Mouse (Mus musculus): Measurements from ENCODE around the gene C1qtnf12. TPM values are rescaled to one million over a fixed set of nuclear protein-coding genes. Genes with fewer than 3 reads are reported as not detected.
A peak's percentile ranks its signal among the peaks of the same experiment; 100 is the strongest.

C1qtnf12 gene
- total RNA-seq, 2 experiments from 2014 or later: 357 to 923 TPM

DNA sequence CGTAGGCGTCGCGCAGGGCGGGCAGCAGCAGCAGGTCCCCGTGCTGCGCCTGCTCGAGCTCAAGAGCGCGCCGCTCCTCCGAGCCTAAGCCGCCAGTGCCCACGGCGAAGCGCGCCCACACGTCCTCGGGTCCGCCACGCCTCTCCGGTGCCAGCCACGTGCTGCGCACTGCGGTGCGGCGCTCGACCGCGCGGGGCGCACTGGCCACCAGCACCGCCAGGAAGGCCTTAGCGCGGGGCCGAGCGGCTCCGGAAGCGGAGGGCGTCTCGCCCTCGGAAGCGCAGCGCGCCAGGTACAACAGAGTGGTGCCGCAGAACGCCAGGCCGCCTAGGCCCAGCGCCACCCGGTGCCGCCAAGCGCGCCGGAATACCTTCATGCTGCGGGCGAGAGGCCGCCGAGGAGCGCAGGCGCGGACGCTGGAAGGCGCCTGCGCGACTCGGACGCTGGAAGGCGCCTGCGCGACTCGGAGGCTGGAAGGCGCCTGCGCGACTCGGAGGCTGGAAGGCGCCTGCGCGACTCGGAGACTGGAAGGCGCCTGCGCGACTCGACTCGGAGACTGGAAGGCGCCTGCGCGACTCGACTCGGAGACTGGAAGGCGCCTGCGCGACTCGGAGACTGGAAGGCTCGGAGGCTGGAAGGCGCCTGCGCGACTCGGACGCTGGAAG is 30.3 kb downstream of the C1qtnf12 start, which contains the start of the genes B3galt6 and Sdf4:
TSS of gene B3galt6 (minus strand) at position 409 of the 665 bp plus-strand sequence.
TSS of gene Sdf4 (plus strand) at position 632 of the 665 bp plus-strand sequence.
- peak; percentile 56 for ATAC-seq (replicated peaks; ENCODE audit: low FRiP score, low TSS enrichment, poor library complexity, severe bottlenecking)

DNA sequence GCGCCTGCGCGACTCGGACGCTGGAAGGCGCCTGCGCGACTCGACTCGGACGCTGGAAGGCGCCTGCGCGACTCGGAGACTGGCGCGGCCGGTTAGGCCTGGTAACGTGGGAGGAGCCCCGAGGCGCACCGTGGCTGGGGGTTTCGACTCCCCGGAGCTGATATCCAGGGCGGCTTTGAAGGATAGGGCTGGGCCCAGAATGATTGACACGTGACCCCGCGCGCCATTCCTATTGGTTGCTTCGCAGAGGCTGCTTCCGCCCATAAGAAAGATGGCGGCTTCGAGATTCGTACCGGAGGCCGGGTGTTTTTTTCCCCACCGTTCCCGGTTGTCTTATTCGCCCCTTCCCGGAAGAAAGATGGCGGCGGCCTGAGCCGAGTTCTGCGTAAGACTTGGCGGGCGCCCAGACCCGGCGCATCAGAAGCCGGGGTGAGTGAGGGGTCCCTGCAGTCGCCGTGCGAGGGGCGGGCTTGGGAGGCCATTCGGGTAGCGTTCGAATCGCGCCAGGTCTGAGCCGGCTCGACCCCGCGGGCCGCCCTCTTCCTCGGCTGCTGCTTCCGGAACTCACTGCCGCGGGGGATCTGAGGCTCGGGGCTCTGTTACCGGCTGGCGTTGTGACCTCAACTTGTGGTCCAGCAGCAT is 30.9 kb downstream of the C1qtnf12 start:
- ATAC-seq (replicated peaks; ENCODE audit: low FRiP score, low TSS enrichment, poor library complexity, severe bottlenecking): peak; percentile 62

DNA sequence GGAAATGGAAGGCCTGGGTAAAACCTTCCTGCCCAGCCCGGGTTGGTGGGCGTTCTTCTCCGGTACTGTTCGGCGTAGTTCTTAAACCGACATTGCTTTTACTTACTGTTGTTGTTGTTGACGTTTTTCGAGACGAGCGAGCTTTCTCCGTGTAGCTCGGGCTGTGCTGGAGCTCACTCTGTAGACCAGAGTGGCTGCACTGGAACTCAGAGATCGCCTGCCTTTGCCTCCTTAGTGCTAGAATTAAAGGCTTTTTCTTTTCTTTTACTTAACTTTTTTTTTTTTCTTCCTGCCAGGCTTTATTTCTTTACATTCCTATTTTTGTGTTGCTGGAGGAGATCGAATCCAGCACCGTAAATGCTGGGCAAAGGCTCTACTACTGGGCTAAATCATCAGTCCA is 31.5 kb downstream of the C1qtnf12 start:
- no peak for ATAC-seq (replicated peaks; ENCODE audit: low FRiP score, low TSS enrichment, poor library complexity, severe bottlenecking)

DNA sequence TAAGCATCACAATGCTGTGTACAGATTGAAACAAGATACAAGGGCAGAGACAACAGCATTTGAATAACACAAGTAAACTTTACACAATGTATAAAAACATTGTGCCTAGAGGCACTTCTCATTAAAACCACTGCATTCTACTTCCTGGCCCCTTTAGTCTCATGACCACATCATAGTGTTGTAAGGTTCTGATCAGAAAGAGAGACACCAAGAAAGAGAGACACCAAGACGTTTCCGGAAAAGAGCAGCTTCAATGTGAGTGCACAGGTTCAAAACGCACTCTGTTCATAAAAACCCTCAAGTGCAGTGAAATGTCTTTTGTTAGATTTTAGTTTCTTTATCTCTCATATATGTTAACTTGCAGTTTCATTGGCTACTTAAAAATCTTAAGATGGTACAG is 42.0 kb downstream of the C1qtnf12 start:
- no peak for ATAC-seq (replicated peaks; ENCODE audit: low FRiP score, low TSS enrichment, poor library complexity, severe bottlenecking)

DNA sequence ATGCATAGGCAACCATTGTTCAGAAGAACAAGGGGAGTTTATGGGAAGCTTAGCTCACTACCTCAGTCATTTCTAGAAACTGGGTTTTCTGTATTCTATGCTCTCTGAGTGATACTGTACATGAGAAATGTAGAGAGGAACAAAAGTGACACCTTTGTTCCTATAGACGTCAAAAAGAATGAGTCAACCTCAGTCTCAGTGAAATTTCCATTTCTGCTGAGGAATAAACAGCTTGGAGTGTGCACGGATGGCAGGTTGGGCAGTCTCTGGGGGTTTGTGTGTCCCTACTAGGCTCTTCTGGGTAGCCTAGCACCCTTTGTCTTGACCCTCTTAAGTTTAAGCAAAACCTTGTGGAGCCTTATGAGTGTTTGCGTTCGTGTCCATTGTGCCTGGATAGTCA is 46.3 kb downstream of the C1qtnf12 start:
- ATAC-seq (replicated peaks; ENCODE audit: low FRiP score, low TSS enrichment, poor library complexity, severe bottlenecking): no peak

DNA sequence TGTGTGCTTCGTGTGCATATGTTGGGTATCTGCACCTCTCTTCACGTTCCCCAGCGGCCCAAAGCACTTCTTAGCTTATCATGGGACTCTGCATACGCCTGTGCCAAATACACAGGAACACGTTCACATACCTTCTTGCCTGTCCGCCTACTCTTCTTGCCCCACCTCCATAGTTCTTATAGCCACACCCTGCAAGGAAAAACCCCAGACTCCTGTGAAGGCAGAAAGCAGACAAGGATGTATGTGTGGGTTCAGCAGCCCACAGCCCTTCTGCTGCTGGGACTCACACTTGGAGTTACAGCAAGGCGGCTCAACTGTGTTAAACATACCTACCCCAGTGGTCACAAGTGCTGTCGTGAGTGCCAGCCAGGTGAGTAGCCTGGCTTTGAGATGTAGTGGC is 51.5 kb downstream of the C1qtnf12 start, which contains the start of gene Tnfrsf4:
TSS of gene Tnfrsf4 (plus strand) at position 207 of the 400 bp plus-strand sequence.
- ATAC-seq (replicated peaks; ENCODE audit: low FRiP score, low TSS enrichment, poor library complexity, severe bottlenecking): no peak

DNA sequence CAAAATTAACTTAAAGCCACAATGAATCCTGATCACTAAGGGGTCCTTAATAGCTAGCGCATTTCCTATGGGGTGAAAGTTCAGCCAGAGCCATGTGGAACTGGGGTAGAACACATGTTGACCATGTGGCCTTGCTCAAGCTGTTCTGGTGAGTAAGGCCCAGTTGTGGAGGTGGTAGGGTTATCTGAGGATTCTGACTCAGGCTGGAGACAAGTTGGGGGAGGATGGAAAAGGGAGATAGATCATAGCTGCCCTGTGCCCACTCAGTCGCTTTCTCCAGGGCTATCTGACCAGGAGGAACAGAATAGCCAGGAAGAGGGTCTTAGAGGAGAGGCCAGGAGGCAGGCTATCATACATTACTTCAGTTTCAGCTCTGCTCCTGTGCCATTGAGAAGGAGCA is 52.3 kb downstream of the C1qtnf12 start:
- no peak for ATAC-seq (replicated peaks; ENCODE audit: low FRiP score, low TSS enrichment, poor library complexity, severe bottlenecking)

Other genes with a start within 250 kb of the C1qtnf12 start
- 0.17 and 0.20 TPM in 2 replicates for gene Tmem240, start 227.5 kb upstream of the C1qtnf12 start, total RNA-seq (2014; fragmentation: Nextera tagmentation)
- under 0.01 and 0.65 TPM in 2 replicates for gene Tmem240, start 227.5 kb upstream of the C1qtnf12 start, total RNA-seq (2017)
- gene Atad3a, start 201.2 kb upstream of the C1qtnf12 start, total RNA-seq (2014; fragmentation: Nextera tagmentation): 123 and 206 TPM in 2 replicates
- gene Atad3a, start 201.2 kb upstream of the C1qtnf12 start, total RNA-seq (2017): 95.3 and 123 TPM in 2 replicates
- gene Vwa1, start 187.6 kb upstream of the C1qtnf12 start, total RNA-seq (2014; fragmentation: Nextera tagmentation): not detected in 2 replicates
- gene Vwa1, start 187.6 kb upstream of the C1qtnf12 start, total RNA-seq (2017): 0.08 and 0.19 TPM in 2 replicates
- not detected in 2 replicates for gene Tmem88b, start 176.4 kb upstream of the C1qtnf12 start, total RNA-seq (2014; fragmentation: Nextera tagmentation)
- gene Tmem88b, start 176.4 kb upstream of the C1qtnf12 start, total RNA-seq (2017): 0.09 TPM in 1 of 2 replicates, not detected in the other
- gene Ankrd65, start 171.9 kb upstream of the C1qtnf12 start, total RNA-seq (2014; fragmentation: Nextera tagmentation): not detected in 2 replicates
- gene Ankrd65, start 171.9 kb upstream of the C1qtnf12 start, total RNA-seq (2017): not detected in 2 replicates
- gene Mrpl20, start 159.4 kb upstream of the C1qtnf12 start, total RNA-seq (2014; fragmentation: Nextera tagmentation): 189 and 239 TPM in 2 replicates
- 78.5 and 90.1 TPM in 2 replicates for gene Mrpl20, start 159.4 kb upstream of the C1qtnf12 start, total RNA-seq (2017)
- 108 and 141 TPM in 2 replicates for gene Ccnl2, start 149.8 kb upstream of the C1qtnf12 start, total RNA-seq (2014; fragmentation: Nextera tagmentation)
- gene Ccnl2, start 149.8 kb upstream of the C1qtnf12 start, total RNA-seq (2017): 86.9 and 94.2 TPM in 2 replicates
- gene Aurkaip1, start 131.0 kb upstream of the C1qtnf12 start, total RNA-seq (2014; fragmentation: Nextera tagmentation): 108 and 182 TPM in 2 replicates
- gene Aurkaip1, start 131.0 kb upstream of the C1qtnf12 start, total RNA-seq (2017): 127 and 137 TPM in 2 replicates
- gene Mxra8, start 122.6 kb upstream of the C1qtnf12 start, total RNA-seq (2014; fragmentation: Nextera tagmentation): not detected in 2 replicates
- not detected in 2 replicates for gene Mxra8, start 122.6 kb upstream of the C1qtnf12 start, total RNA-seq (2017)
- 24.2 and 49.5 TPM in 2 replicates for gene Dvl1, start 114.9 kb upstream of the C1qtnf12 start, total RNA-seq (2014; fragmentation: Nextera tagmentation)
- 11.1 and 16.2 TPM in 2 replicates for gene Dvl1, start 114.9 kb upstream of the C1qtnf12 start, total RNA-seq (2017)
- gene Tas1r3, start 99.0 kb upstream of the C1qtnf12 start, total RNA-seq (2014; fragmentation: Nextera tagmentation): 1.2 TPM in 1 of 2 replicates, not detected in the other
- gene Tas1r3, start 99.0 kb upstream of the C1qtnf12 start, total RNA-seq (2017): 0.19 TPM in 1 of 2 replicates, not detected in the other
- gene Cptp, start 92.9 kb upstream of the C1qtnf12 start, total RNA-seq (2014; fragmentation: Nextera tagmentation): 8.2 and 13.3 TPM in 2 replicates
- 6.4 and 8.2 TPM in 2 replicates for gene Cptp, start 92.9 kb upstream of the C1qtnf12 start, total RNA-seq (2017)
- 49.7 and 65.3 TPM in 2 replicates for gene Ints11, start 92.8 kb upstream of the C1qtnf12 start, total RNA-seq (2014; fragmentation: Nextera tagmentation)
- gene Ints11, start 92.8 kb upstream of the C1qtnf12 start, total RNA-seq (2017): 31.3 and 34.2 TPM in 2 replicates
- 24.6 and 44.0 TPM in 2 replicates for gene Pusl1, start 70.5 kb upstream of the C1qtnf12 start, total RNA-seq (2014; fragmentation: Nextera tagmentation)
- 32.7 and 40.2 TPM in 2 replicates for gene Pusl1, start 70.5 kb upstream of the C1qtnf12 start, total RNA-seq (2017)
- gene Acap3, start 70.5 kb upstream of the C1qtnf12 start, total RNA-seq (2014; fragmentation: Nextera tagmentation): 25.4 and 27.8 TPM in 2 replicates
- 9.0 and 23.4 TPM in 2 replicates for gene Acap3, start 70.5 kb upstream of the C1qtnf12 start, total RNA-seq (2017)
- gene Ube2j2, start 18.5 kb upstream of the C1qtnf12 start, total RNA-seq (2014; fragmentation: Nextera tagmentation): 76.0 and 111 TPM in 2 replicates
- 133 and 145 TPM in 2 replicates for gene Ube2j2, start 18.5 kb upstream of the C1qtnf12 start, total RNA-seq (2017)
- 7.6 and 9.4 TPM in 2 replicates for gene B3galt6, start 30.3 kb downstream of the C1qtnf12 start, total RNA-seq (2014; fragmentation: Nextera tagmentation)
- gene B3galt6, start 30.3 kb downstream of the C1qtnf12 start, total RNA-seq (2017): 11.0 and 11.7 TPM in 2 replicates
- gene Sdf4, start 30.6 kb downstream of the C1qtnf12 start, total RNA-seq (2014; fragmentation: Nextera tagmentation): 48.2 and 74.4 TPM in 2 replicates
- 137 and 143 TPM in 2 replicates for gene Sdf4, start 30.6 kb downstream of the C1qtnf12 start, total RNA-seq (2017)
- 2.5 and 6.9 TPM in 2 replicates for gene Tnfrsf4, start 51.5 kb downstream of the C1qtnf12 start, total RNA-seq (2014; fragmentation: Nextera tagmentation)
- 1.8 and 5.6 TPM in 2 replicates for gene Tnfrsf4, start 51.5 kb downstream of the C1qtnf12 start, total RNA-seq (2017)
- 3.7 and 7.5 TPM in 2 replicates for gene Tnfrsf18, start 63.8 kb downstream of the C1qtnf12 start, total RNA-seq (2014; fragmentation: Nextera tagmentation)
- 2.6 and 7.0 TPM in 2 replicates for gene Tnfrsf18, start 63.8 kb downstream of the C1qtnf12 start, total RNA-seq (2017)
- gene Ttll10, start 97.1 kb downstream of the C1qtnf12 start, total RNA-seq (2014; fragmentation: Nextera tagmentation): not detected in 2 replicates
- gene Ttll10, start 97.1 kb downstream of the C1qtnf12 start, total RNA-seq (2017): not detected in 2 replicates
- gene 9430015G10Rik, start 147.7 kb downstream of the C1qtnf12 start, total RNA-seq (2014; fragmentation: Nextera tagmentation): 42.9 and 43.3 TPM in 2 replicates
- gene 9430015G10Rik, start 147.7 kb downstream of the C1qtnf12 start, total RNA-seq (2017): 33.9 and 38.2 TPM in 2 replicates
- gene Rnf223, start 168.2 kb downstream of the C1qtnf12 start, total RNA-seq (2014; fragmentation: Nextera tagmentation): 1.1 TPM in 1 of 2 replicates, not detected in the other
- gene Rnf223, start 168.2 kb downstream of the C1qtnf12 start, total RNA-seq (2017): not detected in 2 replicates
- 7.8 and 8.9 TPM in 2 replicates for gene Agrn, start 235.2 kb downstream of the C1qtnf12 start, total RNA-seq (2014; fragmentation: Nextera tagmentation)
- gene Agrn, start 235.2 kb downstream of the C1qtnf12 start, total RNA-seq (2017): 3.3 TPM in 2 replicates
- gene Isg15, start 238.5 kb downstream of the C1qtnf12 start, total RNA-seq (2014; fragmentation: Nextera tagmentation): 0.66 and 3.4 TPM in 2 replicates
- 3.2 and 5.6 TPM in 2 replicates for gene Isg15, start 238.5 kb downstream of the C1qtnf12 start, total RNA-seq (2017)
- gene AW011738, start 241.0 kb downstream of the C1qtnf12 start, total RNA-seq (2014; fragmentation: Nextera tagmentation): 0.55 TPM in 1 of 2 replicates, not detected in the other
- 0.38 and 1.2 TPM in 2 replicates for gene AW011738, start 241.0 kb downstream of the C1qtnf12 start, total RNA-seq (2017)